14 mouse cellular contexts compared by ENCODE assay signal in the genomic region with DNA sequence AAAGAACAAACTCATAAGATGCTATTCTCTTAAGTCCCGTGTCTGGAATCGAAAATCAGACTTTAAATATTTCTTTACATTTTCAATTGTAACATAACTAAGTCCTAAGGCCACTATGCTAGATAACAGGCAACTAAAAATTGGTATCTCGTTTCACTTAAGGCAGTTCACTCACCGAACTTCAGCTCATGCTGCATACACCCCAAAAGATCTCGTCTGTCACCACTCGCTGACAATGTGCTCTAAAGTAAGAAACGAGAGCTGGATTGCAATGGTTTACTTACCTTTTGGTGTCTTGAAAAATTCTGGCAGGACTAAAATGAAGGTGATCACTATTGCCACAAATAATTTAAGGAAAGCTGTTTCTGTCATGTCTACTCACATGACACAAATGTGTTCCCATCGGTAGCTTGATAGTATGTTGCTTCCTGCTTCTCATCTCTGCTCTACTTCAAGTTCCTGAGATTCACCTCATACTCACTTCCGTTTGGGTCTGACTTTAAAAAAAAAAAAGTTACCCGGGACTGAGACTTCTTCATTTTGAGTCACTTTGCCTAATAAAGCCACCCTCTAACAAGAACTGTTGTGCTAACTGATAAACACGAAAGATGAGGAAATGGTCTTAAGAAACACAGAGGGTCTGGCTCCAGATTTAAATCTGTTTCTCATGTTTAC. TPM values are rescaled to one million over a fixed set of nuclear protein-coding genes. Genes with fewer than 3 reads are reported as not detected.
DNase-seq lines count a peak whose midpoint lies in the region; ATAC-seq and TF ChIP-seq lines count a peak whose summit lies in the region.
"Had no signal": no experiment of that assay in that cellular context is flagged by ENCODE, and none has a peak within 500 bp of the region (broad histone marks: within the 10 kb centered on the region; RNA-seq: fewer than 3 reads in every experiment).

No protein-coding gene starts in this region.

- TF ChIP-seq EP300 in liver, postnatal 0 days (IDR thresholded peaks at IDR 0.05; ENCODE audit: low read depth), result no peak

- intact Hi-C loops in gastrocnemius, postnatal 36 days (cut with DNase I), result no loop called here

- TF ChIP-seq CTCF in intestine, postnatal 0 days (IDR thresholded peaks at IDR 0.05; ENCODE audit: low read depth), result no peak
- no peak for TF ChIP-seq CTCF in liver, postnatal 0 days (IDR thresholded peaks at IDR 0.05; ENCODE audit: low read depth)

- H3K4me1 ChIP-seq in intestine, postnatal 0 days (replicated peaks; ENCODE audit: control insufficient read depth, insufficient read depth, low read length), result no peaks in the 10 kb centered on the region; the same call in 1 of the 2 replicates
- peaks cover 11% of the 10 kb centered on the region for H3K4me1 ChIP-seq in intestine, embryonic 16.5 days (ENCODE audit: control insufficient read depth, insufficient read depth, low read length)
- H3K4me1 ChIP-seq in liver, postnatal 0 days (ENCODE audit: insufficient read depth), result peaks cover 2% of the 10 kb centered on the region; the same call in 1 of the 2 replicates
- H3K4me1 ChIP-seq in forebrain, embryonic 12.5 days, result no peaks in the 10 kb centered on the region; the same call in 1 of the 2 replicates
- H3K4me1 ChIP-seq: hindbrain, embryonic 15.5 days; midbrain, embryonic 12.5 days had no signal

- ATAC-seq in intestine, postnatal 0 days, result no peak
- no peak for ATAC-seq in intestine, embryonic 16.5 days
- no peak for ATAC-seq in liver, postnatal 0 days
- no peak for ATAC-seq in forebrain, embryonic 12.5 days (ENCODE audit: low FRiP score)
- ATAC-seq: forebrain, embryonic 14.5 days had no signal

- H3K27ac ChIP-seq in intestine, postnatal 0 days (ENCODE audit: low read depth, low read length), result no peak overlapping the region
- no peak overlapping the region; the same call in 1 of the 2 replicates for H3K27ac ChIP-seq in intestine, embryonic 16.5 days (ENCODE audit: low read length)
- peak overlapping the region; percentile 55 for H3K27ac ChIP-seq in liver, postnatal 0 days (ENCODE audit: low read depth)
- H3K27ac ChIP-seq in forebrain, embryonic 12.5 days, result no peak overlapping the region
- H3K27ac ChIP-seq: heart, adult 2 months; hindbrain, embryonic 15.5 days; midbrain, embryonic 12.5 days had no signal

- no peaks in the 10 kb centered on the region for H3K9me3 ChIP-seq in intestine, postnatal 0 days (ENCODE audit: control insufficient read depth)
- no peaks in the 10 kb centered on the region for H3K9me3 ChIP-seq in intestine, embryonic 16.5 days (ENCODE audit: control insufficient read depth, low read length)
- H3K9me3 ChIP-seq in liver, postnatal 0 days (ENCODE audit: low read length), result no peaks in the 10 kb centered on the region
- H3K9me3 ChIP-seq in forebrain, embryonic 12.5 days, result no peaks in the 10 kb centered on the region
- H3K9me3 ChIP-seq: hindbrain, embryonic 15.5 days; midbrain, embryonic 12.5 days had no signal

- H3K36me3 ChIP-seq in intestine, postnatal 0 days (ENCODE audit: control insufficient read depth, insufficient read depth), result no peaks in the 10 kb centered on the region
- no peaks in the 10 kb centered on the region for H3K36me3 ChIP-seq in intestine, embryonic 16.5 days (ENCODE audit: control insufficient read depth, insufficient read depth, low read length)
- H3K36me3 ChIP-seq in liver, postnatal 0 days (replicated peaks; ENCODE audit: insufficient read depth, low read length), result no peaks in the 10 kb centered on the region
- no peaks in the 10 kb centered on the region for H3K36me3 ChIP-seq in forebrain, embryonic 12.5 days (replicated peaks)
- H3K36me3 ChIP-seq: hindbrain, embryonic 15.5 days; midbrain, embryonic 12.5 days had no signal

- no peak overlapping the region for H3K4me2 ChIP-seq in intestine, postnatal 0 days (replicated peaks; ENCODE audit: low read depth)
- no peak overlapping the region for H3K4me2 ChIP-seq in intestine, embryonic 16.5 days (ENCODE audit: low read depth, low read length)
- peak overlapping the region; percentile 45 for H3K4me2 ChIP-seq in liver, postnatal 0 days (ENCODE audit: low read depth, low read length)
- H3K4me2 ChIP-seq in forebrain, embryonic 12.5 days, result no peak overlapping the region
- H3K4me2 ChIP-seq: hindbrain, embryonic 15.5 days; midbrain, embryonic 12.5 days had no signal

- WGBS in intestine, postnatal 0 days, result 62% methylated on average over 11 of the region's 11 CpGs
- WGBS in intestine, embryonic 16.5 days, result 57% methylated on average over 11 of the region's 11 CpGs
- 33% methylated on average over 11 of the region's 11 CpGs for WGBS in liver, postnatal 0 days (ENCODE audit: insufficient replicate concordance)
- 79% methylated on average over 11 of the region's 11 CpGs for WGBS in forebrain, embryonic 12.5 days

- peak; percentile 91 for DNase-seq in A20 (ENCODE audit: low read depth, low spot score)
- peak; percentile 45 for DNase-seq in T-cell, adult 2 months (ENCODE audit: low spot score)
- DNase-seq in liver, postnatal 0 days, result no peak
- no peak for DNase-seq in gastrocnemius, postnatal 36 days
- no peak for DNase-seq in left cerebral cortex, adult 18-20 months (ENCODE audit: low spot score in 2 of 2)
- DNase-seq: adrenal gland, adult 2 months; cerebellum, adult 11-12 months; heart, adult 2 months had no signal

- no peak overlapping the region for H3K9ac ChIP-seq in intestine, postnatal 0 days (ENCODE audit: low read depth, low read length)
- no peak overlapping the region for H3K9ac ChIP-seq in intestine, embryonic 16.5 days (ENCODE audit: low read depth, low read length)
- H3K9ac ChIP-seq in liver, postnatal 0 days (replicated peaks), result no peak overlapping the region
- H3K9ac ChIP-seq in forebrain, embryonic 12.5 days, result no peak overlapping the region
- H3K9ac ChIP-seq: hindbrain, embryonic 15.5 days; midbrain, embryonic 12.5 days had no signal

- 0 out of 2 replicates have a peak overlapping the region, but pooled peaks have one; percentile 6 for H3K4me3 ChIP-seq in intestine, postnatal 0 days (ENCODE audit: low read depth, low read length)
- no peak overlapping the region for H3K4me3 ChIP-seq in intestine, embryonic 16.5 days (ENCODE audit: low read length)
- peak overlapping the region; percentile 16; the same call in 1 of the 2 replicates for H3K4me3 ChIP-seq in liver, postnatal 0 days (ENCODE audit: low read depth, low read length)
- no peak overlapping the region for H3K4me3 ChIP-seq in forebrain, embryonic 12.5 days (replicated peaks)
- H3K4me3 ChIP-seq: heart, adult 2 months; hindbrain, embryonic 15.5 days; midbrain, embryonic 12.5 days had no signal

- no peaks in the 10 kb centered on the region for H3K27me3 ChIP-seq in intestine, postnatal 0 days (replicated peaks; ENCODE audit: control insufficient read depth, insufficient read depth, low read length)
- no peaks in the 10 kb centered on the region for H3K27me3 ChIP-seq in intestine, embryonic 16.5 days (replicated peaks; ENCODE audit: control insufficient read depth, insufficient read depth, low read length)
- H3K27me3 ChIP-seq in liver, postnatal 0 days (ENCODE audit: insufficient read depth, low read length), result no peaks in the 10 kb centered on the region
- H3K27me3 ChIP-seq in forebrain, embryonic 12.5 days, result no peaks in the 10 kb centered on the region
- H3K27me3 ChIP-seq: hindbrain, embryonic 15.5 days; midbrain, embryonic 12.5 days had no signal

RNA-seq across cellular contexts. Expression of a gene that starts 0.6 kb away (rescaled TPM):
- 1.0 and 1.4 TPM in 2 replicates for polyA plus RNA-seq in intestine, postnatal 0 days (2015; fragmentation: Nextera tagmentation; extraction: Ambion mirVana)
- polyA plus RNA-seq in intestine, embryonic 16.5 days (2015; fragmentation: Nextera tagmentation; extraction: Ambion mirVana), result 1.5 and 2.1 TPM in 2 replicates
- 0.67 and 1.2 TPM in 2 replicates for polyA plus RNA-seq in liver, postnatal 0 days (2015; fragmentation: Nextera tagmentation; extraction: Ambion mirVana)
- 0.27 TPM in 1 of 2 replicates, not detected in the other for polyA plus RNA-seq in forebrain, embryonic 12.5 days (2016; fragmentation: Nextera tagmentation; extraction: Ambion mirVana)
- total RNA-seq in gastrocnemius, postnatal 36 days (2021), result not detected
- total RNA-seq in left cerebral cortex, adult 18-20 months (2021), result under 1 TPM in 1 of 2 experiments, not detected in 1; 0.53 TPM
- polyA plus RNA-seq: adrenal gland, adult 2 months; heart, adult 2 months; hindbrain, embryonic 15.5 days had no signal

RNA-seq across cellular contexts. Expression of a gene that starts 16.0 kb away (rescaled TPM):
- polyA plus RNA-seq in intestine, postnatal 0 days (2015; fragmentation: Nextera tagmentation; extraction: Ambion mirVana), result 7.7 and 8.1 TPM in 2 replicates
- polyA plus RNA-seq in intestine, embryonic 16.5 days (2015; fragmentation: Nextera tagmentation; extraction: Ambion mirVana), result 4.0 and 8.3 TPM in 2 replicates
- polyA plus RNA-seq in liver, postnatal 0 days (2015; fragmentation: Nextera tagmentation; extraction: Ambion mirVana), result 5.2 and 5.6 TPM in 2 replicates
- 47.1 and 47.6 TPM in 2 replicates for polyA plus RNA-seq in forebrain, embryonic 12.5 days (2016; fragmentation: Nextera tagmentation; extraction: Ambion mirVana)
- 1 to 10 TPM; 5.4 to 7.3 TPM for total RNA-seq in gastrocnemius, postnatal 36 days (2021)
- 10 to 100 TPM; 34.1 to 34.5 TPM for total RNA-seq in left cerebral cortex, adult 18-20 months (2021)

Comparison
In these comparisons a context has a peak if more than half of its experiments do, and no peak if none do; other contexts are left out.
1. H3K4me3 ChIP-seq: peak in intestine, postnatal 0 days (single experiment) and liver, postnatal 0 days (single experiment); none in intestine, embryonic 16.5 days (single experiment) and forebrain, embryonic 12.5 days (single experiment).
2. DNase-seq: peak in A20 (single experiment) and T-cell, adult 2 months (single experiment); none in liver, postnatal 0 days (single experiment), gastrocnemius, postnatal 36 days (0 of 2) and left cerebral cortex, adult 18-20 months (0 of 2).